Mouse (Mus musculus): ENCODE measurements at regions not wholly inside any gene's neighbourhood (a gene's known extent, or its start where the extent isn't known, plus 50 kb on each side); places are given as distances from the start of the nearest gene placed in this dataset.

DNA sequence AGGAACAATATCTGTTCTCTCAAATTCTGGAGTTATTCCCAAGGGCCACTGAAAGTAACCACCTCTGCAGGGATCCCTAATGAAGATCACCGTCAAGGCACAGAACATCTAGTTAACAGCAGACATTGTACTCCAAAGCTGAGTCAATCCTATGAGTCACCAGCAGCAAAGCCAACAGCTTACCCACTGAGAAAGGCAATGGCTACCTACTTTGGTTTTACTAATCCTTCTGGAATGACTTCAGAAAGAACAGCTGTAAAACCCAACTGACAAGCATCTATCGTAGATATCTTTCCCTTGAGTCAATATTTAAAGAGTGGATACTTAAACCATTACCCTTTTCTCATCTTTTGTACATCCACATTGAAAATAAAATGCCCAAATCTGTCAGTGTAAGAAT, 429.5 kb downstream of the Bckdhb start:
- Histone ChIP-seq H3K36me3 (ENCODE audit: control insufficient read depth, insufficient read depth) (no peaks in the 10 kb centered on the region), H3K27me3 (replicated peaks; ENCODE audit: control insufficient read depth, insufficient read depth, low read length) (no peaks in the 10 kb centered on the region), H3K9me3 (ENCODE audit: control insufficient read depth) (no peaks in the 10 kb centered on the region), H3K9ac (ENCODE audit: low read depth, low read length) (no peak overlapping the region), H3K27ac (ENCODE audit: low read depth, low read length) (no peak overlapping the region), H3K4me1 (replicated peaks; ENCODE audit: control insufficient read depth, insufficient read depth, low read length) (no peaks in the 10 kb centered on the region), H3K4me3 (ENCODE audit: low read depth, low read length) (no peak overlapping the region), H3K4me2 (replicated peaks; ENCODE audit: low read depth) (no peak overlapping the region)
- 47% methylated on average over 2 of the region's 2 CpGs for WGBS
- no peak for ATAC-seq
- no peak for TF ChIP-seq CTCF (IDR thresholded peaks at IDR 0.05; ENCODE audit: low read depth)

DNA sequence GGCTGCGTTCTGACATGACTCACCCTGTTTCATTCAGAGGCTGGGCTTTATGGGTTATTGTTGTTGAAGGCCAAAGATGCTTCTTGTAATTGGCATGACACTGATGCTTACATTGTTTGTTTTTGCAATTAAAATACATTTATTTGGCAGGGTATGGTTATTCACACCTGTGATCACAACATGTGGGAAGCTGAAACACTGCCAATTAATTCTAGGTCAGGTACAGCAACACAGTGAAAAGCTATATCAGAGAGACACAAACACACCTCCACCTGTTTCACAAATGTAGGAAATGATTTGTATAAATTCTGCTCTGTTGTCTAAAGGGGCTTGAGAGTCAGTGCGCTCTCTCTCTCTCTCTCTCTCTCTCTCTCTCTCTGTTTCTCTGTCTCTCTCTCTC, 431.2 kb downstream of the Bckdhb start:
- ATAC-seq, result no peak
- Histone ChIP-seq H3K27me3 (replicated peaks; ENCODE audit: control insufficient read depth, insufficient read depth, low read length) (no peaks in the 10 kb centered on the region), H3K9ac (ENCODE audit: low read depth, low read length) (no peak overlapping the region), H3K4me3 (ENCODE audit: low read depth, low read length) (no peak overlapping the region), H3K27ac (ENCODE audit: low read depth, low read length) (no peak overlapping the region), H3K4me2 (replicated peaks; ENCODE audit: low read depth) (no peak overlapping the region), H3K4me1 (replicated peaks; ENCODE audit: control insufficient read depth, insufficient read depth, low read length) (no peaks in the 10 kb centered on the region), H3K36me3 (ENCODE audit: control insufficient read depth, insufficient read depth) (no peaks in the 10 kb centered on the region), H3K9me3 (ENCODE audit: control insufficient read depth) (no peaks in the 10 kb centered on the region)
- no peak for TF ChIP-seq CTCF (IDR thresholded peaks at IDR 0.05; ENCODE audit: low read depth)
- 94% methylated on average over 2 of the region's 2 CpGs for WGBS

DNA sequence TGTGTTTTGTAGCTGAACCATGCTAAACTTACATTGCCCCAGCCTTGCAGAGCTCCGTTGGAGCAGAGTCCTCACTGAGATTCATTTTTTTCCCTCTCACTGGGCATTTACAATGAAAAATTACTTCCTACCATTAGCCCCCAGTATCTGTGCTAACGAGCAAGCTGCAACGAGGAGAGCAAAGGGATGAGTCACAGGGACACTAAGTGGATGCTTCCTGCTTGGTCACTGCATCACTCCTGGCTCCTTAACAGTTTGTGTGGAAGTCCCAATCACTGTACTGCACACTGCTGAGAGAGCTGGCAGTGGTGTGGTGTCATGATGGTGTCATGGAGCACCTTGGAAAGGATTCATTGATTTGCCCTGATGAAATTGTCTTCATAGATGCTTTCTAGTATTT, 434.9 kb downstream of the Bckdhb start:
- H3K4me2 ChIP-seq (replicated peaks; ENCODE audit: low read depth), result no peak overlapping the region
- WGBS, result 51% methylated on average over 3 of the region's 3 CpGs
- no peaks in the 10 kb centered on the region for H3K9me3 ChIP-seq (ENCODE audit: control insufficient read depth)
- H3K4me3 ChIP-seq (ENCODE audit: low read depth, low read length), result no peak overlapping the region
- H3K36me3 ChIP-seq (ENCODE audit: control insufficient read depth, insufficient read depth), result no peaks in the 10 kb centered on the region
- H3K9ac ChIP-seq (ENCODE audit: low read depth, low read length), result no peak overlapping the region
- TF ChIP-seq CTCF (IDR thresholded peaks at IDR 0.05; ENCODE audit: low read depth), result no peak
- no peak for ATAC-seq
- no peaks in the 10 kb centered on the region for H3K4me1 ChIP-seq (replicated peaks; ENCODE audit: control insufficient read depth, insufficient read depth, low read length)
- H3K27ac ChIP-seq (ENCODE audit: low read depth, low read length), result no peak overlapping the region
- H3K27me3 ChIP-seq (replicated peaks; ENCODE audit: control insufficient read depth, insufficient read depth, low read length), result no peaks in the 10 kb centered on the region

DNA sequence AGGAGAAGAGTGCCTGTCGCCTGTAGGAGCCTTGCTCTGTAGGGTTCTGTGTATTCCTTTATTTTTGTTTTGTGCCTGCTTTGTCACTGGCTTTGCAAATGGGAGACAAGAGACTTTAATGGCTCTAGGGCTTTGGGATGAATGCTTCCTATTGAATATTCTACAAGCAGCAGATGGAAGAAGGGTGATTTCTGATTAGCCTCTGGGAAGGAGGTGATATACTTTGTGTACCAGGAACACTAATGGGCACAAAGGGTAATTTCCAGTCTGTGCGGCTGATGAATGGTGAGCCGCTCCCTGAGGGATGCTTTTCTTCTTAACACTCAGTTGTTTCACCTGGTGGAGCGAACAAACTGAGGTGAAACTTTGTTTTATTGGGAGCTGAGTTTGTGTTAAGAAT, 435.5 kb downstream of the Bckdhb start:
- Histone ChIP-seq H3K27me3 (replicated peaks; ENCODE audit: control insufficient read depth, insufficient read depth, low read length) (no peaks in the 10 kb centered on the region), H3K4me2 (replicated peaks; ENCODE audit: low read depth) (no peak overlapping the region), H3K27ac (ENCODE audit: low read depth, low read length) (no peak overlapping the region), H3K4me1 (replicated peaks; ENCODE audit: control insufficient read depth, insufficient read depth, low read length) (no peaks in the 10 kb centered on the region), H3K4me3 (ENCODE audit: low read depth, low read length) (no peak overlapping the region), H3K9me3 (ENCODE audit: control insufficient read depth) (no peaks in the 10 kb centered on the region), H3K9ac (ENCODE audit: low read depth, low read length) (no peak overlapping the region), H3K36me3 (ENCODE audit: control insufficient read depth, insufficient read depth) (no peaks in the 10 kb centered on the region)
- no peak for ATAC-seq
- 73% methylated on average over 4 of the region's 4 CpGs for WGBS
- no peak for TF ChIP-seq CTCF (IDR thresholded peaks at IDR 0.05; ENCODE audit: low read depth)

DNA sequence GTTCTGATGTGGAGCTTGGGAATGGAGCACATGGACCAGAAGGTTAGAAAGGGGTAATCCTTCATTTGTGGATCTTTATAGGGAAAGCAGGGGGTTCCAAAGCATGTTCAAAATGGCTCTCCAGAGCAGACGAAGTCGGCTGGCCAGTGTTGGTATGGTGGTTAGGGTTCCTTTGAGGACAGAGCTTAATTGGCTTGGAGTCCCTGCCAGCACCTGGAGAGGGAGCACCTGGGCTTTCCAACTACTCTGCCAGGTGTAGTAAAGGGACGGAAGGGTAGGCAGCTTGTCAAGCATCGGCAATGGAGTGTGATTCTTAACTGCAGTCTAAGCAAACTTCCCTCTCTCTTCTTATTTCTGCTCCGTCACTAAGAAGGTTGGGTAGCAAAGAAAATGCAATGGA, 438.5 kb downstream of the Bckdhb start:
- Histone ChIP-seq H3K4me1 (replicated peaks; ENCODE audit: control insufficient read depth, insufficient read depth, low read length) (no peaks in the 10 kb centered on the region), H3K4me2 (replicated peaks; ENCODE audit: low read depth) (no peak overlapping the region), H3K9ac (ENCODE audit: low read depth, low read length) (no peak overlapping the region), H3K9me3 (ENCODE audit: control insufficient read depth) (no peaks in the 10 kb centered on the region), H3K27ac (ENCODE audit: low read depth, low read length) (no peak overlapping the region), H3K27me3 (replicated peaks; ENCODE audit: control insufficient read depth, insufficient read depth, low read length) (no peaks in the 10 kb centered on the region), H3K4me3 (ENCODE audit: low read depth, low read length) (no peak overlapping the region), H3K36me3 (ENCODE audit: control insufficient read depth, insufficient read depth) (no peaks in the 10 kb centered on the region)
- WGBS, result 88% methylated on average over 5 of the region's 5 CpGs
- ATAC-seq, result no peak
- no peak for TF ChIP-seq CTCF (IDR thresholded peaks at IDR 0.05; ENCODE audit: low read depth)

DNA sequence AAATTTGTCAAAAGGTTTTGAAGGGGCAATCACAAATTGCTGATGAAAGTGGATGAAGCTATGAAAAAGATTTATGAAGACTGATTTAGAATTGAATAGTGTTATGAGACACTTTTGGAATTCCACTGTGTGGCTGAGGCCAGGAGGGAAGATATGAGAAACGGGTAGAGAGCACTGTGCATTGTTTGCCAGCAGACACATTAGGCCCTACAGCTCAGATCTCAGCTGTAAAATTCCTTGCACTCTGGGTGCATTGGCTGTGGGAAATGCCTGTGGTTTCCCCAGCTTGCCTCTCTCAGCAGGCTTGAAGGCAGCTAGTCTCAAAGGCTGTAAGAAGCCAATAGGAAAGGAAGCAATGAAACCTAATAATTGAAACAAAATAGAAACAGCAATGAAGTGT, 444.3 kb downstream of the Bckdhb start:
- Histone ChIP-seq H3K9me3 (ENCODE audit: control insufficient read depth) (no peaks in the 10 kb centered on the region), H3K9ac (ENCODE audit: low read depth, low read length) (no peak overlapping the region), H3K27ac (ENCODE audit: low read depth, low read length) (no peak overlapping the region), H3K36me3 (ENCODE audit: control insufficient read depth, insufficient read depth) (no peaks in the 10 kb centered on the region), H3K4me3 (ENCODE audit: low read depth, low read length) (no peak overlapping the region), H3K4me2 (replicated peaks; ENCODE audit: low read depth) (no peak overlapping the region), H3K4me1 (replicated peaks; ENCODE audit: control insufficient read depth, insufficient read depth, low read length) (no peaks in the 10 kb centered on the region), H3K27me3 (replicated peaks; ENCODE audit: control insufficient read depth, insufficient read depth, low read length) (no peaks in the 10 kb centered on the region)
- 57% methylated on average over 1 of the region's 1 CpGs for WGBS
- ATAC-seq, result no peak
- no peak for TF ChIP-seq CTCF (IDR thresholded peaks at IDR 0.05; ENCODE audit: low read depth)

DNA sequence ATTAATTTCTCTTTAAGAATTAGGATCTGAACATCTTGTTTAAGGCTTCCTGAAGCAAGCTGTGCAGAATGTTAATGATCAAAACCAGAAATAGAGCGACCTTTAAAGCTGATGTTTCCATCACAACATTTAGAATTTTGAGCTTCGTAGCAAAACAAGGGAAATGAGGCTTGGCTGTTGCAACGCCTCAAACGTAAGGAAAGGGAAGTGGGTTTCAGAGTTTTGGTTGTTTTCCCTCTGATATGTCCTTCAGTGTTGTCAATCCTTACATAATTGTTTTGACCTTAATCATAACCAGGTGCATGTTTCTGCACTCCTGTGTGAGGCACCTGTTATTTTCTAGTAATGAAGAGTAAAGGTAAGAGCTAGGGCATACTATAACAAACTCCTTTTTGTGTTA, 445.3 kb downstream of the Bckdhb start:
- Histone ChIP-seq H3K4me2 (replicated peaks; ENCODE audit: low read depth) (no peak overlapping the region), H3K9me3 (ENCODE audit: control insufficient read depth) (no peaks in the 10 kb centered on the region), H3K27ac (ENCODE audit: low read depth, low read length) (no peak overlapping the region), H3K36me3 (ENCODE audit: control insufficient read depth, insufficient read depth) (no peaks in the 10 kb centered on the region), H3K4me1 (replicated peaks; ENCODE audit: control insufficient read depth, insufficient read depth, low read length) (no peaks in the 10 kb centered on the region), H3K27me3 (replicated peaks; ENCODE audit: control insufficient read depth, insufficient read depth, low read length) (no peaks in the 10 kb centered on the region), H3K9ac (ENCODE audit: low read depth, low read length) (no peak overlapping the region), H3K4me3 (ENCODE audit: low read depth, low read length) (no peak overlapping the region)
- WGBS, result 80% methylated on average over 4 of the region's 4 CpGs
- ATAC-seq, result no peak
- TF ChIP-seq CTCF (IDR thresholded peaks at IDR 0.05; ENCODE audit: low read depth), result no peak

Measured in intestine, postnatal 0 days (tissue).